Mouse (Mus musculus) urinary bladder, postnatal 4 days (tissue): ENCODE data around the gene Plscr3.
"Not testable (repeated sequence)": the region's sequence is repeated elsewhere in the genome, so short reads cannot be mapped to it uniquely, and the experiment has no call there.

ENCODE experiments used
- DNase-seq, 2 experiments: peaks; one replicate each; pipeline ENCODE4 v3.0.0; 2021 to 2022; ENCODE audit warnings: low spot score in 2 of 2

Gene Plscr3

DNA sequence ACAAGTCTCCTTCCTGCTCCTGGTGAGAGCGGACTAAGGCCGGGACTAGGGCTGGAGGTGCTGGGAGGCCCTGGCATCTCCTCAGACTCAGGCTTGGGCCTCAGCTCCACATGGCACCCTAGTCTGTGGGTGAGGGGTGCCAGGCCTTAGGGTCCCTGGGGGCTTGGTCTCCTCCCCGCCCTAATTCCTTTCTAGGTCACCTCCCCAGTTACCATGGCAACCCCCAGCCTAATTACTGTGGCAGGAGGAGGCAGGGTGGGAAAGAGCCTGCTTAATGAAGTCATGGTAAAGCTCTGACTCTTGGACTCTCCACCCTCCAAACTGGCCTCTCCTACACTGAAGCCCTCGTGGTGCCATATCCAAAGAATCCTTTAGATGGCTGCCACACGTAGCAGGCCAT is 17.3 kb upstream of the Plscr3 start:
- DNase-seq: no peak

DNA sequence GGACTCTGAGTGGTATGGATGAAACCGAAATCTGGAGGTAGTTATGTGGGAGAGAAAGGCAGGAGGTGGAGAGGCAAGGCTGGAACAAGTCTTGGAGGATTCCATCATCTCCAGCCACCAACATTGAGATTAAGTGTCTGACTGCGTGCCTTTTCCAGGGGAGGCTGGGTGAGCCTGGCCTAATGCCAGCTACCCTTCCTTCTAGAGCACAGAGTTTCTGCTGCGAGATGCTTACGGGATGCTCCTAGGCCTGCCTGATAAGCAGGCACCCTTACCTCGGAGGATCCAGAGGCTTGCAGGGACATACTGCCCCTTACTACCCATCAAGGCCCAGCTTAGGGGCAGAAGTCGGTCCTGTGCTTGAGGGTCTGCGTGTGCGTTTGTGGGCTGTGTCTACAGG is 12.6 kb upstream of the Plscr3 start:
- no peak for DNase-seq

DNA sequence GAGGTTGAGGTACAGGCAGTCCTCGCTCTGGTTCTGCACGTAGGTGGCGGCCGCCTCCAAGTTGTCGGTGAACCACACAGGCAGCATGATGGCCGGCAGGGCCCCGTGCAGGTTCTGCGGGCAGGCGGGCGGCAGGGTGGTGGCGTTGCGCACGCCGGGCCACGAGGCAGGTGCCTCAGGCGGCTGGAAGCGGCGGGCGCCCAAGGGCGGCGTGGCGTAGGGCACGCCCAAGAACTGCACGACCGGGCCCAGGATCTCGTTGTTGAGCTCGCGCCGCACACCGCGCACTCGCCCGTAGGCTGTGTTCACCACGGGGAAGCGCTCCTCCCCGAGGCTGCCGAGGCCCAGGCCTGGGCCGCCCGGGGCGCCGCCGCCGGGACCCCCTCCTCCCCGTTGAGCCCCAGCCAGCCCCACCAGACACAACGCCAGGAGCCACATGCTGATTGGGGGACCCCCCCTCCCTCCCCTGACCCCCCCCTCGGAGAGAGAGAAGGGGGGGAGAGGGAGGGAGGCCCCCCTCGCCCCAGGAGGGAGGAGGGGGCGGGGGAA is 12.1 kb upstream of the Plscr3 start:
- DNase-seq: no peak

DNA sequence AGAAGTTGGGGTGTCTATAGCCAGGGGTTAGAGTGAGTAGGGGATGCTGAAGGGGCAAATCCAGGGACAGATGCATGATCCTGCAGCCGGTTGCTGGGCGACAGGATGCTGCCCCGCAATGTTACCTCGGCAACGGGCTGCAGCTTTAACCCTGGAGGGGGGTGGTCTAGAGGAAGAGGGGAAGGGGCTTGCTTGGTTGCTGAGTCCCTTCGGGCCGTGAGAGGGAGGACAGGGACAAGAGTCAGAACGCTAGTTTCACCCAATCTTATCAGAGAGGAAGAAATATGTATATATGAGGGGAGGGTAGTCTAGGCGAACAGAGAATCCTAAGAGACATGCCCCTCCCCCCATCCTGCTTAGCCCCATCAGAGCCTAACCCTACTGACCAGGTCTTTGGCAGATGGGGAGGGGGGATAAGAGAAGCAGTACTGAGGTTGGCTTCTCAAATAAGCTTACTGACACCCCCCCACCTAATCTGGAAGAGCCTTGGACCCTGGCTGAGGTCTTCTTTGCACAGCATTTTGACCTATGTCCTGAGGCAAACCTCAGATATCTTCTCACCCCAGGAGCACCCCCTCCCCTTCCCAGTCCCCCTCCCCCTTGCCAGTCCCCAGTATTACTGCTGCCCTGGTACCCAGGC is 10.7 kb upstream of the Plscr3 start:
- no peak for DNase-seq

DNA sequence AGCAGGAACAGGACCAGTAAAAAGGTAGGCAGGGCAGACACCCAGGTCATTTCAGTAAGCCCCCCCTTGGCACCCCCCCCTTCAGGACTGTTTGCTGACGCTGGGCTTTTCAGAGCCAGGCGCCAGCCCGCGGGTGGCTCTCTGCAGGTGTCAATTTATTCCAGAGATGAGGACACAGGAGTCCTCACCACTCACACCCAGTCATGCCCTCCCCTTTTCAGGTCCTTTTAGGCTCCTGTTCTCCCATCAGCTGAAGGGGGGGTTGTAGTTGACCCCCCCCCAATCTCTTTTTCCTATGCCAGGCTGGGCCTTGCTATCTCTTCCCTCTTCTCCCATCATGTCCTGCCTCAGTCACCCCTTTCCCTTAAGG is 10.2 kb upstream of the Plscr3 start:
- DNase-seq: no peak

DNA sequence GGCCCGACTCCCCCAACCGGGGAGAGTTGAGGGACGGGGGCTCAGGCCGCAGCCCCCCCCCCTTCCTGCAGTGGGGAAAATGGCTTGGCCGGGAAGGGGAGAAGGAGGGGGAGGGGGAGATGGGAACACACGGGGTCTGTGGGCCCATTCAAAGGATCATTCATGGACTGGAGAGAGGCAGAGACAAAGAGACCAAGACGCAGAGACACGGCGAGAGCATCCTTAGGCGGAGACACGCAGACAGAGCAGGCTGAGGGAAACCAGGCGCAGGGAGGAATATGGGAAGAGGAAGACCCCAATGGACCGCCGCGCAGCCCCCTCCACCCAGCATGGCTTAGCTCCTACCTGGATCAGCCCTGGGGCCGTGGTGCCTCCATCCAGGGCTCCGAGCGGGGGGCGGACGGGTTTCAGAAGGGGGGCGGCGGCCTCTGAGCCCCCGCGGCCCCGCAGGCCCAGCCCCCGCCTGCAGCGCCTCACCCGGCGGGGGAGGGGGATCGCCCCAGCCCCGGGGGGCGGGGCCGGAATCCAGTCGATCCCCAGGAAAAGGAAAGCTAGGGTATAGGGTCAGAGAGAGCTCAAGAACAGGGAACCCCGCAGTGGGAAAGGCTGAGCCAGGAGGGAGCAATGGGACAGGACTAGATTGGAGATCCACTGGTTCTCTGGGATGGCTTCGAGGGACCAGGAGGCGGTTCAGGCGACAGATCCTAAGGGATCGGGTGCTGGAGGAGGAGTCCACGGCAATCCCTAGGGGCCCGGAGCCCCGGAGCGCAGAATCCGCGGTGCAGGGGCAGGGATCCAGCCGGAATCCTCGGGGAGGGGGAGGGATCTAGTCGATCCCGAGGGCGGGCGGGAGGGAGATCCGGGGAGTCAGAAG is 9.2 kb upstream of the Plscr3 start:
- peak in 1 of 2 experiments; percentile 43 for DNase-seq

DNA sequence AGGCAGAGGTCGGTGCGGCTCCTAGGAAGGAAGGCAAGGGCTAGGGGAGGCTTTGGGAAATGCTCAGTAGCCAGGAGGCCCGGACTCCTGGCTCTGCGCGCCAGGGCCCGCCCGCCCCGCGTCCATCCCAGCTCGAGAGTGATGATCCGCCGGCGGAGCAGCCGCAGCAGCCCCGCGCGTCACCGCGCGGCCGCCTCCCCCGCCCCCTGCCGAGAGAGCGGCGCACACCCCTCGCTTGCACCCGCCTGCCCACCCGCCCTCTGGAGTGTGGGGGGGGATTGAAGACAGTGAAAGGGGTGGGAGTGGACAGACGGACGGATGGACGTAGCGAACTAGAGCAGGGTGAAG is 8.6 kb upstream of the Plscr3 start, which contains the start of gene Nlgn2:
TSS of gene Nlgn2 (minus strand) at position 181 of the 348 bp plus-strand sequence.
- peak in 1 of 2 experiments; percentile 75 for DNase-seq

DNA sequence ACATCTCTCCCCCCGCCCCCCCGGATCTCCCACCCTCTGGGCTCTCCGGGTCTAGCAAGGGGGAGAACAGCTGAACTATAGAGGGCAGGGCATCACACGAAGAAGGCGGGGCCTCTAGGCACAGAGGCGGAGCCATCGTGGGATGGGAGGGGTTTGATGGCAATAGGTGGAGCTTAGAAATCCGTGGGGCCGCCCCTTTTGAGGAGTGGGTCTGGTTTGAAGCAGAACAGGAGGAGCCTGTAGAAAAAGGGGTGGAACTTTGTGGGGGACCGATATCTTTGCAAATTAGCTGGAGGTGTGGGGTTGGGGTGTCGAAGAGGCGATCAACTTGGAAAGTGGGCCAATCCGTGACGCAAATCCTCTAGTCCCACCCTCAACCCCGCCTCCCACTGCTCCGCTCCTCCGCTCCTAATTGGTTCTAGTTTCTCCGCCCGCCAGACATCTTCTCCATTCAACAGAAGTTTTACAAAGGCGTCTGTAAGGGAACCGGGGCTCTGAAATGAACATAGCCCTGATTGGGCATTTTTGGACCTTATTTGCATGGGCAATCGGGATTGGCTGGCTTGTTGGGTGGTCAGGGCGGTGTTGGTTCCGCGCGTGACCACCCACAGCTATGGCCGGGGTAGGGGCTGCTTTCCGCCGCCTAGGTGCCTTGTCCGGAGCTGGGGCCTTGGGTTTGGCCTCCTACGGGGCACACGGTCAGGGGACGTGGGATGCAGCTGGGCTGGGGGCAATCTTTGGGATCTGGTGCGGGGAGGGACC is 8.0 kb upstream of the Plscr3 start, which contains the start of gene Tmem256:
TSS of gene Tmem256 (plus strand) at position 563 of the 762 bp plus-strand sequence.
- peak; percentile 95 to 96 for DNase-seq

DNA sequence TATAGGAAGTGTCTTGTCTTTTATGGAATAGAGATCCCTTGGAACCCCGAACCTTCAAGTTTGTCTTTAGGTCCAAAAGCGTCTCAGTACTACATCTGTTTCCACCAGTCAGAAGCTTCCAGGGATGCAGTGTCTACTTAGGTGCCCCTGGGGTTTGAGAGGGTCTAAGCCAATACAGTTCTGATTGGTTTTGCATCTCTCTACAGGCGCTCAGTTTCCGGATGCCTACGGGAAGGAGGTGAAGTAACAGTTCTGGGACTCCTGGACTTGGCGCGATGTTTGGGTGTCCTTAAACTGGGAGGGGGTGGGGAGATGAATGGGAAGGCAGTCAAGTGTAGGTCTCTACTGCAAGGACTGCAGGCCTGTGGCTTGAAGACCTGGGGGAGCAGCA is 7.5 kb upstream of the Plscr3 start:
- DNase-seq: no peak

DNA sequence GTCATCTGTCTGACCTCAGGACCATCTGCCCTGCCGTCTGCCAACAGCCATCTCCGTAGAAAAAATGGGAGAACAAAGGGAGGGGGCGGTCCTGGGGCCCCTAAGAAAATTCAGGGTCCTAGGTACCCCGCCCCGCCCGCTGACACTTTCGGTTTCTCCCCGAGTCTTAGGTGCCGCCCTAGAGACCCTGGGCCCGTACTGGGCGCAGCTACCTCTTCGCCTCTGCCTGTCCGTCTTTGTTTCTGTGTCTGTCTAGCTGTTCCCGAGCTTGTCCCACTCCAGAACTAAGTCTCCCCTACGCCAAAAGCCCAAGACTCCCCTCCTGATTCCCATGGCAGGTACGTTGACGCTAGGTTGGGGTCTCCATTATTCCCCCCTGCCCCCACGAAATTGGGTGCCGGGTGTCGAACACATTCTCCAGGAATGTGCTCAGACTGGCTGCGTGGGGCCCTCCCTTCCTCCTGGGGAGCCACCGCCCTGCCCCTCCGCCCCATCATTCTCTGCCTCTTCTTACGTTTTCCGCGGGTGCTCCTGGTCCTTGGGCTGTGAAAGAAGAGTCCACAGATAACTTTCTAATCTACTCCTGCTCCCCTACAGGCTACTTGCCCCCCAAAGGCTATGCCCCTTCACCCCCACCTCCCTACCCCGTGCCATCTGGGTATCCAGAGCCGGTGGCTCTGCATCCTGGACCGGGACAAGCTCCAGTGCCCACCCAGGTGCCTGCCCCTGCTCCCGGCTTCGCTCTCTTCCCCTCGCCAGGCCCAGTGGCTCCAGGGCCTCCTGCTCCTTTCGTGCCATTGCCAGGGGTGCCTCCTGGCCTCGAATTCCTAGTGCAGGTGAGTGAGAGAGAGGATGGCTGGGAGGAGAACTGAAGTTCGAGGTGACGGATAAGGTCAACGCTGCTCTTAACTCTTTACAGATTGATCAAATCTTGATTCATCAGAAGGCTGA is 837 bp downstream of the Plscr3 start:
- no peak for DNase-seq

DNA sequence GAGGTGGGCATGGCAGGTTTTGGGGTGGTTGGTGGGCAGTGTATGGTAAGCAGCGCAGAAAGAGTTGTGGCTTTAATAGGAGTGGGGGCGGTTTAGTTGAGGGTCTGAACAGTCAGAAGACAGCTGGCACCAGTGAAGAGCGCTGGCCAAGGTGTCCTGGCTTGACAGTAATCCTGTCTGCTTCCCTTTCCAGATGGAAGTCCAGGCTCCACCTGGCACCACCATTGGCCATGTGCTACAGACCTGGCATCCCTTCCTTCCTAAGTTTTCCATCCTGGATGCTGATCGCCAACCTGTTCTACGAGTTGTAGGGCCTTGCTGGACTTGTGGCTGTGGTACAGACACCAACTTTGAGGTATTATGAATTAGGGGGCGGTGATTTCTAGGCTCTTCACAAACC is 1.8 kb downstream of the Plscr3 start:
- no peak for DNase-seq

DNA sequence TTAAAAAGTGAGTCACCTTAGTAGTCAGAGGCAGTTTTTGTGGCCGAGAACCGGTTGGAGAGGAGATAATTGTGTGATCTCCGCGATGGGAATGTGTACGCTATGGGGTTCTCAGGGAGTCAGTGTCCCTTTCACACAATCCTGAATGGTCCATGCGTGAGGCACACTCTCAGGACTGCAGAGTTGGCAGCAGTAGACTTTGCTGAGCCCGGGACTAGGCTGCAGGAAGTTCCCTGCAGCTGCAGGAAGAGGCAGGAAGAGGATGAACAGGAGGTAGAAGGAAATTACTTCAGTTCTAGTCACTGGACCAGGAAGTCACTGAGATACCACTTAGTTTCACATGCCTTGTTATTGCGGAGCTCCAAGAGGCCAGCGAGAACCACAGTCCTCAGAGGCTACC is 3.0 kb downstream of the Plscr3 start:
- no peak for DNase-seq

DNA sequence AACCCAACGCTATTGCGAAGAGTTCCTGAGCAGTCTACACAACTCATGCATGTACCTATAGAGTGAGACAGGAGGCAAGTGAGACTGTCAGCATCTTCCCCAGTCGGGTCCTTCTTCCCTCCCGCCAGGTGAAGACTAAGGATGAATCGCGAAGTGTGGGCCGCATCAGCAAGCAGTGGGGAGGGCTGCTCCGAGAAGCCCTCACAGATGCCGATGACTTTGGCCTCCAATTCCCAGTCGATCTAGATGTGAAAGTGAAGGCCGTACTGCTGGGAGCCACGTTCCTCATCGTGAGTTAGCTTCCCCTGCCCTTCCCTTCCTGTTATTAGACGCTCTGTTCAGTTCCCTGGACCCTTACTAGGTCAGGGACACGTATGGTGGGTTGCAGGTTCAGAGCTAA is 3.7 kb downstream of the Plscr3 start:
- DNase-seq: no peak

DNA sequence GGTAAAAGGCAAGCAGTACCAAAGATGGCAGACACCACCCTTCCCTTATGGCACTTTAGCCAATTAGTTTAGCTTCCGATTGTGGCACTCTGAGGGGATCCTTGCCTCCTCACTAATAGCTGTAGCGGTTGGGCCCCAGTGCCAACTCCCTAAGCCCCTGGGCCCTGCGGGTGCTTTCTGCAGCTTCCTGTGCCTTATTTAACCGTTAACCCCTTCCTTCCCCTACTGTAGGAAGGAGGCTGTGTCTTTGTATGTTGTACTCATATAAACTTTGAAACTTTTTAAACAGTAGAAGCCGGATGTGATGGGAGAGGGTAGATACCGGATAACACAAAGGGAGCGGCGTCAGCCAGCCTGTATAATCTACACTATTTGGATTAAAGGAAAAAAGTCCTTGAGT is 4.6 kb downstream of the Plscr3 start:
- no peak for DNase-seq

DNA sequence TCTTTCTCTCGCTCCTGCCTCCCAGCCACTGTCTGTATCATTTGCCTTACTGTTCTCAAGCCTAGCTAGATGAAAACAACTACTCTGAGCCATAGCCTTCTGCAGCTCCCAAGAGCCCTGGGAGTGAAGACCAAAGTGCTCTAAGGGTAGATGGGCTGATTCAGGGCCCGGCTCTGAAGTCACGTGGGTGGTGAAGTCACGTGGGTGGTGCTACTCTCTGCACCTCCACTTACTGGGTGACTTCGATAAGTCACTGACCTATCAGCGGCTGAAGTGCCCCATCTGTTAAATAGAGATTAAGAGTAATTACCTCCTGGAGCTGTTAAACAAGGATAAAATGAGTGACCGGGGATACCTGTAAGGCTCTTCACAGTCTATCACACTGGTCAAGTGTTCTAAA is 7.8 kb downstream of the Plscr3 start:
- DNase-seq: no peak

DNA sequence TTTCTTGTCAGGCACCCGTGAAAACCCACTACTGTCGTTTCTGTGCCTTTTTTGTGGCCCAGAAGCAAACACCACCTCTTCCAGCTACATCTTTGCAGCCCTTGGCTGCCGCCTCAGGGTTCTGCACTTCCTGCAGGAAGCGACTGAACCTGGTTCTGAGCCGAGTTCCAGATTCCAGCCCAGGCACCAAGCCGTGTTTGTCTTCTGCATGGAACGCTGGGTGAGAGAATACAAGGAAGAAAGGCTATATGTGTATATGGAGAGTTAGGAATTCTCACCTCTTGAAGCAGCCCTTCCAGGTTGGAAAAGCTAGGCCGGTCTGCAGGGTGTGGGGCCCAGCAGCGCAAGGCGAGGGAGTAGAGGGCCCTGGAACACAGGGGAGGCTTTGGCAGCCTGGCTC is 8.5 kb downstream of the Plscr3 start:
- no peak for DNase-seq

DNA sequence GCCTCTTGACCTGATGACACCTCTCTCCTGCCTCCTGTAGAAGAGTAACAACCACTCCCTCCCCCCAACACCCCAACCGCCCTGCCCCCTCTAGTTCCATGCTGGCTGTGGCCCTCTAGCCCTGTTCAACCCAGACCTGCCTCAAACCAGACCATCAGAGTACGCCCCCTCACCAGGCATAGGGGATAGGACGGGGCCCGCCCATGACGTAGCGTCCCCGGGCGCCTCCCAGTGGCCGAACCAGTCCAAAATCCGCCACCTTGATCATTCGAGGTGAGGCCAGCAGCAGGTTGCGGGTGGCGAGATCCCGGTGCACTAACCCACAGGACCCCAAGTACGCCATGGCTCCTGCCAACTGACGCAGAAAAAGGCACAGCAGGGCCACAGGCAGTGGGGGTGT is 9.2 kb downstream of the Plscr3 start:
- no peak for DNase-seq

DNA sequence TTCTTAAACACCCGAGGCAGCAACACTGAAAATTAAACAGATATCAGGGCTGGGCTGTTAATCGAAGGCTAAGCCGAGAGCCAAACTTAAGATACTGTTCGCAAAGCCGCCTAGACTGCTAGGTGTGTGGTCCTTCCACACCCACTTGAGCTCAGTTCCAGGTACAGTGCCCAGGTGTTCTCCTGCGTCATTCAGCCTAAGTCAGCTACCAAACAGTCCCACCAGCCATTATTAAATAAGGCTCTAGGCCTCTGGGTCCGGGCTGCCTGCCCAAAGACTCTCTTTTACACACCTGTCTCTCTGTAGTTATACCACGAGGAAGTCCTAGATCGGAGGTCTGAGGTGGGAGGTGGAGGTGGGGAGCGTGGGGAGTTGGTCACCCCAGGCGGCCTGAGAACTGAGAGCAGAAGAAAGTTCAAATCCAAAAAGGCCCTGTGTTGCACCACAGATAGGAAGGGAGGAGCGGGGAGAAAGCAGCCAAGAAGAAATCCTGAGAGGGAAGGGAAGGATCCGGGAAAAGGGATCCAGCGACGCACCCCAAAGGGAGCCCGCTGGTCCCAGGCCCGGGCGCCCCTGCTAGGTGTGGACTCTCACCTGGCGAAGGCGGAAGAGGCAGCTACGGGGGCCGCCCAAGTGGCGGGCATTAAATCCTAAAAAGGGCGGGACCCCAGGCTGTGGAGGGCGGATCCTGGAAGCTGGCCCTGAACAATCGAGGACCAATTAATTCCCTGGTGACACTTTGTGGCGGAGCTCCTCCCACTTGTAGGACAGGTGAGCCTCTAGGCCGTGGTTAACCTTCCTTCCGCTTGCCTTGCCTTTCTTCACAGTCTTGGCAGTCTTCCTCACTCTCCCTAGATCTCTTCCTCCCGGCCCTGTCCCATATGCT is 12.2 kb downstream of the Plscr3 start, which contains the start of gene Tnk1:
TSS of gene Tnk1 (minus strand) at position 618 of the 886 bp plus-strand sequence.
- DNase-seq: no peak

DNA sequence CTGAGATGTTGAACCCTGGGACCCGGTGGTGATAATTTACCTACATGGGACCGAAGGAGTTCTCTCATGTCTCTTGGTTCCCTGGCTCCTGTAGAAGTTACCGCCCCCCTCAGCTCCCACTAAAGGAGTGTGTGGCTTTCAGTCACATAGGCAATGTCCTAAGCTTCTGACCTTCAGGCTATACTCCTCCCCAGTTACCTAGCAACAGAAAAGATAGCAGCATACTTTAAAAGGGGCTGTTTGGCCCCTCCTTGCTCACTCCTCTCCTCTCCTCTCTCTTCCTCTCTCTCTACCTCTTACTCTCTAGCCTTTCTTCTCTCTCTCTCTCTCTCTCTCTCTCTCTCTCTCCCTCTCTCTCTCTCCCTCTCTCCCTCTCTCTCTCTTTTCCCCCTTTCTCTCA is 17.6 kb downstream of the Plscr3 start:
- DNase-seq: not testable (repeated sequence)
